Mouse (Mus musculus) induced T-regulatory cell, adult 2 months (primary cell): ENCODE data around the gene Kdm5b.

ENCODE experiments used
- DNase-seq: peaks from one replicate; pipeline ENCODE4 v3.0.0-alpha.2; 2012; ENCODE audit warnings: low read depth

Kdm5b gene

DNA sequence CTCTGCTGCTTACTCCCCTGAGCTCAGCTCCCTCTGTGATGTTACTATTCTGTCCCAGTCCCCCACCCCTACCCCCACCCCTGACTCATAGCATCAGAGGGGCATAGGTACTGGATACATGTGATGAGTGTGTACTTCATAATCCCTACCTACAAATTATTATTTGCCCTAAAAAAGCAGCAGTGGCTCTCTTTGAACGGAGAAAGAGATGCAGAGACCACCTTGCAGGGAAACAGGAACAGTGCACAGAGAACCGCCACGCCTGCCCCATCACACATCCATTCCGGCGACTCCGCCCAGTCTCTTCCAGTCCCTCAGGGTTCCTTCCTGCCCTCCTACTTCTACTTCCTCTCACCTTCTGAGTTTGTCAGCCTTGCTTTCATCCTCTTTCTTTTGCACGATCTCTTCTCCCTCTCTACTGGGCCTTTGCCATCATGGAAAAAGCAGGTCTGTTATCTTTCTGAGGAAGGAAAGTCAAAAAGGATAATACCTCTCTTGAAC, 10.3 kb upstream of the Kdm5b start, which contains the start of gene Mgat4e:
Mgat4e (minus strand) TSS at position 51 of the 501 bp plus-strand sequence.
- no peak for DNase-seq

DNA sequence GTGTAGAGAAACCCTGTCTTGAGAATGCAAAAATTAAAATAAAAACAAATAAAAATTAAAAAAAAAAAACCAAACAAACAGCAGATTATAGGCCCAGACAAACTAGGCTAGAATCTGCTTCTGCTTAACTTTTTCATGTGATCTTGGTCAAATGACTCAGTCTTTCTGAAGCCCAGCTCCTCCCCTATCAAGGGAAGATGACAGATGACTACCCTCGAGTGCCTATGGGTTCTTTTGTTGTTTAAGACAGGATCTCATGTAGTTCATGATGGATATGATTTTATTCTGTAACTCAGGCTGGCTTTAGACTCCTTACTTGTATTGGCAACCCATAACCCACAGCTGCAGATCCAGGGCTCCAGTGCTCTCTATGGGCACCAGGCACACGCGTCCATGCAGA, 8.1 kb upstream of the Kdm5b start:
- DNase-seq, result no peak

DNA sequence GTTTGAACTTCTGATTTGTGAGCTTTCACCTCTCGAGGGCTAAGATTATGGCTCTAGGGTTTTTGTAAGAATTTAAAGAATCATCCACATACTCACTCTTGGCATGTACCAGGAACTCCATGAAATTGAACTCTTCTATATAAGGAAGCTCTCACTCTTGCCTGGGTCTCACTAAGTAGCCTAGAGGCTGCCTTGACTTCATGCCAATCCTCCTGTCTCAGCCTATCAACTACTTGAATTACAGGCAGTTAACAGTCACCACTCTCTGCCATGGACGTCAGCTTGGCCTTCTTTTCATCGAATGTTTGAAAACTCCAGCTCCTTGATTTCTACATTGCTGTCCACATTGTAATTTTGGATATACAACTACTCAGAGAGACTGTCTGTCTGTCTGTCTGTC, 7.6 kb upstream of the Kdm5b start:
- no peak for DNase-seq

DNA sequence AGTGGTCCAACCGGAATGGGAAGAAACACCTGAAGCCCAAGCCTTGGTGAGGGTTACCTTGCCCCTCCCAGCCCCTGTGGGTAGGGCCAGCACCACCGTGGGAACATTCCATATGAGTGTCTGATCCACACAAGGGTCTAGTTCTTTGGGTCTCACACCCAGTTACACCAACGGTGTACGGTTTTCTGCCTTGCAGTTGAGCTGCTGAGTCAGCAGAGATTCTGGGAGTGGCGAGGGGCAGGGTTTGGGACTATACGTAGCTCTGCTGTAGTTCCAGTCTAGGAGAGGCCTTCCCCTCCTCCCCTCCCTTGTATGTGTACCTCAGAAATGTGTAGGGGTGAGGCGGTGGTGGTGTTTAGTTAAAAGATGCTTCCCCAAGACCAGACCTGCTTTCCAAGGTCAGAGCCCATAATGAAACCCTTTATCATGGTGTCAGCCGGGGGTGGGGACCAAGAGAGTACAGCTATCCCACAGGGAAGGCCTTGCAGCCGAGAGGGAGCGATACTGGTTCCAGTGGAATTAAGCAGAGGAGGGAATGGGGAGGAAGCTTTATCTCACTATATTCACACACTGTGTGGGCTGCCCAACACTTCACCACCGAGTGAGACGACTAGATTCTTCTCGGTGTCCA, 4.6 kb upstream of the Kdm5b start:
- DNase-seq, result peak; percentile 18

DNA sequence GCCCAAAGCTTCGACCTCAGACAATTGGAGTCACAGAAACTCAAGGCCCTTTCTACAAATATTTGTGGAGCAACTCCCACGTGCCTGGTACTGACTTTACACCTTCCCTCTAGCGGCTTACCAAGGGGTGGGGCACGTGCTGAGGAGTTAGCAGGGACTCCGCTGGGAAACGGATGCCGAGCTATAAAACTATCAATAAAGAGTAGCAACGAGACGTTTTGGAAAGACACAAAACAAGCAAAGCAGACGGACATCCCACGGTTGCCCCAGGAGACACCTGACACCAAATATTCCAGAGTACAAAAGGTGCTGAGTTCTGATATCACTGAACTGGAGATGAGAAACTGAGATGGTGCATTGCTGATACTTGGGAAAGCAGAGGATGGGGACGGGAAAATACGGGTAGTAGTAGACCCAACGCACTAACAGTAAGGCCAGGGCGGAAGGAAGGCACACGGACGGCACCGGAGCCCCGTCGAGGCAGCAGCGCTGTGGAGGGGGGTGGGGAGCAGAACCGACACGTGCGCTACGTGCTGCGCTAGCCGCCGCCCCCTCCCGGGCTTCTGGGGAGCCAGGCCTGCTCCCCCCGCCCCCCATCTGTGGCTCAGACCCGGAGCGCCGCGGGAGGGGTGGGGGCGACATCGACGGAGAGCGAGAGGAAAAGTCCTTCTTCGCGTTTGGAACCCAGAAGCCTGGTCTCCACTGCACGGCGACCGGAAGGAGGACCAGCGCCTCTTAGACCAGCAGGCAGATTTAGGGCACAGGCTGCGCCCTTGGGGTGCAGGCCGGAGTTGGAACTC, 3.9 kb upstream of the Kdm5b start:
- peak; percentile 74 for DNase-seq

DNA sequence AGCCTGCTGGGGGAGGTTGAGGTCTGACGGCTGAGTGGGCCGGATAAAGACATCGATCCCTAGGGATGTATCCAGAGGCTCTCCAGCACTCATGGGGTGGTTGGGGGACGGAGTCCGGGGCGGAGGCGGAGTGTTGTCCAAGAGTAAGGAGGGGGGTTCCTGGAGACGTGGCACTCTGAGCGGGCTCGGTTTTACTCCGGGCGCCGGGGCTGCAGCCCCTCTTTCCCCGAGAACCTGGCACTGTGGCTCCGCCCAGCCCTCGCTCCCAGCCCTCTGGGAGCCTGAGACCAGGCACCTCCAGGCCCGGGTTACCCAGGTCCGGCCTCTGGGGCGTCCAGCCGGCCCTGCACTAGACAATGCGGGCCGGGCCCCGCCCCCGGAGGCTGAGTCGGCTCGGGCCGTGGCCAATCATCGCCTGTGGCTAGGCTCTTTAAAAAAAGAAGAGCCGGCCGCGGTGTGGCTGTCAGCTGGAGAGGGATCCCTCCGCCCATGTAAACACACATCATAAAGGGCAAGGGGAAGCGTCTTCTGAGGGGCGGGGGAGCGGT, 3.2 kb upstream of the Kdm5b start:
- DNase-seq, result peak; percentile 93

DNA sequence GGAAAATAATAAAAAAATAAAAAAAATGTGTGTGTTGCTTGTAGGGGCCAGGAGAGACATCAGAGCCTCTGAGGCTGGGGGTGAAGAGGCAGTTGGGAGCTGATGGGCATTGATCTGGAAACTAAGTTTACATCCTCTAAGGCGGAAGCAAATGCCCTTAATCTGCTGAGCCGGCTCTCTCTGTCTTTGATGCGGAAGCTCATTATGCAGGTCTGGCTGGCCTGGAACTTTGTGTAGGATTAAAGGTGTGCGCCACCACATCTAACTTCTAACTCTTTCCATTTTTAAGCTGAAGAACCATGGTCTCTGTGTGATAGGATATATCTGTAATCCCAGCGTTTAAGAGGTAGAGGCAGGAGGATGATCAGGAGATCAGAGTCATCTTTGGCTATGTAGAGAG, 1.5 kb upstream of the Kdm5b start:
- DNase-seq, result no peak

DNA sequence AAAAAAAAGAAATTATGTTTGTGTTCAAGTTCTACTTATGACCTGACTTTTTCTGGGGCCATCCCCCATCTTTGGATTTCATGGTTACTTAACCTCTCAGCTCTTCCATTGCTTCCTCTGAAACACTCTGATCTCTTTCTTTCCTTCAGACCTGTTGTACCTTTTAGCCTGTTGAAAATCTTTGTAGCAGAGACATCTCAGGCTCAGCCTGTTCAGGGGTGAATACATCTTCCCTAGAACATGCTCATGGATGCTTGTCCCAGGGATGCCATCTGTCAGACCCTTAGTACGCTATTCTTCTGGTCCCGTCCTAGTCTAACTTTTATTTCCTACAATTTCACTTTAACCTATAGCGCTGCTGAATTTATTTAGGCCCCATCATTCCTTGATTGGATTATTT, 745 bp upstream of the Kdm5b start:
- DNase-seq, result peak; percentile 19

DNA sequence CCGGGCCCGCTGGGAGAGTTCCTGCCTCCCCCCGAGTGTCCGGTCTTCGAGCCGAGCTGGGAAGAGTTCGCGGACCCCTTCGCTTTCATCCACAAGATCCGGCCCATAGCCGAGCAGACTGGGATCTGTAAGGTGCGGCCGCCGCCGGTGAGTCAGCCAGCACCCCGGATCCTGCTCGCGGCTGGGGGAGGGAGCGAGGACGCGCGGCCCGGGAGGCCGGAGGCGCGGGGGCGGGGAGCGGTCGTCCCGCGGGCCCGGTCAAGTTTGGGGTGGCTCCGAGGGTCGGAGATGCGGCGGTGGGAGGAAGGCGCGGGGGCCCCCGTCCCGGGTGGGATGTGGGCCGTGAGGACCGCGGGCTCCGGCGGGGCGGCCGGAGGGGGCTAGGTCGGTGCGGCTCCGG, 425 bp downstream of the Kdm5b start:
- peak; percentile 65 for DNase-seq

DNA sequence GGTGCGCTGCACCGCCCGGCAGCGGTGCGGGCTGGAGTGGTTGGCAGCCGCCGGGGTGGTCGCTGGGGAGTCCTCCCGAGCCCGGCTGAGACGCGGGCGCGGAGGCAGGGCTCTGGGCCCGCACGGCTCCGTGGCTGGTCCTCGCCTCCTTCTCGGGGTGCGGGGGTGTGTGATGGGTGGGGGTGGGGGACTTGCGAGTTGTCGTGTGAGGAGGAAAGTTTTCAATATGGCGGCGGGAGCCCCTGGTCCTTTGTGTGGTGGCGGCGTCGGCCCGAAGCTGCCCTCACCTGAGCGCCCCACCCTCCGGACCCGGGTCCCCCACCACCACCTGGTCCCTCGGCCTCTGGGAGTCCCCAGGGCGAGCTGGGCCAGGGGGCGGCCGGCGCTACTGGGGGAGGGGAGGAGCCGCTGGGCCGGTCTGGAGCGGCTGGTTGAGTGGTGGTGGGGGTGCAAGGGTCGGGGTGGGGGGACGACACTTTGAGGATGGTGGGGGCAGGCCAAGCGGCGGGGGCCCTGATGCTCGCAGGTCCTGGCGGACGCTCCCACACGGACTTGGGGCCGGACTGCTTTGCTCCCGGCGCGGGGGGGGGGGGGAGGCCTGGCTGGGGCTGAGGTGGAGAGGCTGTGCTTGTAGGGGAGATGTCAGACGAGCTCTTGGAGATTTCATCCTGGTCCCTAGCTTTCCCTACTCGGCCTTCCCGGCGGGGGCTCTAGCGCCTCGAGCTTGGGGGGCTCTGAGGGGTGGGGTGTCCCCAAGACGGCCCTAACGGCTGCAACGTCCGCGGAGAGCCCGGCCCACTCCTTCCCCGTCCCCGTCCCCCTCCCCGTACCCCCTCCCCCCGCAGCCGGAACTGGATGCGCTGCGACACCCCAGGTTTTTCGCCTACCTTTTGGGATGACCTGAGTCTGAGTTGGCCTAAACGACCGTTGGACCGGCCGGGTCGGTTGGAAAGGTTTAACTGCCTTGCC, 1.1 kb downstream of the Kdm5b start:
- peak; percentile 58 for DNase-seq

DNA sequence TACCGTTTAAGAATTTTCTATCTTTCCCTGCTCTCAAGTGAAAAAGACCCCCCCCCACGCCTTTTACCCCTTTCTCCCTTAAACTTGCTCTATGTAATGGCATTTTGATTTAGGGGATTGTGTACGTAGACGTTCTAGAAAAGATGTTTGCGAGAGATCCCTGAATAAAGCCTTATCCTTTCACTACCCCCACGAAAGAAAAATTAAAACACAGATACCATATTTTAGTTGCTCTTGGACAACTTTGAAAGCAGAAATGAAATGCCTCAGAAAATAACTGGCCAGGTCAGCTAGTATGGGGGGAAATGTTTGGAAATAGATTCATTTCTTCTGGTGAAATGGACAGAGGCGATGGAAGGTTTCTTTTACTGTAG, 1.8 kb downstream of the Kdm5b start:
- DNase-seq, result peak; percentile 14

DNA sequence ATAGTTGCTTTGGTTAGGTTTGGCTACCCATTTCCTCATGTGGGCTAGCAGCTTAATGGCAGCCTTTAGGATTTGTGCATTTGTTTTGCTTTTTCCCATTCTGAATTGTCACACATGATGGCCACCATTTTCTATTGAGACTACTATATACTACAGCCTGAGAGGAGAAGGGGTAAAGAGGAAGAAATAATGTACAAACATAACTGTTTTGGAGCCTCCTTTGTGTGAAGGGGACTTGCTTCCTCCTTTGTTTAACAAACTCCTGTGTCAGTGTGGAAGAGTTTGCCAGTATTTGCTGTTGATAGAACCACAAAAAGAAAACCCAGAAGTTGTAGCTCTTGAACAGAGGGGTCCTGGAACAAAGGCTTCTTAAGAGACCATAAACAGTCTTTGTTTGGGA, 2.5 kb downstream of the Kdm5b start:
- no peak for DNase-seq

DNA sequence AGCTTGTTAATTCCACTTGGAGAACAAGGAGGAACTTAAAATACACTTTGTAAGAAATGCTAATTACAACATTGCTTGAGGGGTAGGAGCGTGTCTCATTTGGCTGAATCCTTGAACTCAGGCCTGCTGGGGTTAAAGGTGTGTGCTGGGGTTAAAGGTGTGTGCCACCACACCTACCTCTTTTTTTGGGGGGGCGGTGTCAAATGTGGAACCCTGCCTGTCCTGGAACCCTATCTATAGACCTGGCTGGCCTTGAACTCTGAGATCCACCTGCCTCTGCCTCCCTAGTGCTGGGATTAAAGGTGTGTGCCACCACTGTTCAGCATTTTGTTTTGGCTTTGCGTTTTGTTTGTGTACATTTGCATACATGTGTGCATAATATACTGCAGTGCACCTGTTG, 3.8 kb downstream of the Kdm5b start:
- no peak for DNase-seq

DNA sequence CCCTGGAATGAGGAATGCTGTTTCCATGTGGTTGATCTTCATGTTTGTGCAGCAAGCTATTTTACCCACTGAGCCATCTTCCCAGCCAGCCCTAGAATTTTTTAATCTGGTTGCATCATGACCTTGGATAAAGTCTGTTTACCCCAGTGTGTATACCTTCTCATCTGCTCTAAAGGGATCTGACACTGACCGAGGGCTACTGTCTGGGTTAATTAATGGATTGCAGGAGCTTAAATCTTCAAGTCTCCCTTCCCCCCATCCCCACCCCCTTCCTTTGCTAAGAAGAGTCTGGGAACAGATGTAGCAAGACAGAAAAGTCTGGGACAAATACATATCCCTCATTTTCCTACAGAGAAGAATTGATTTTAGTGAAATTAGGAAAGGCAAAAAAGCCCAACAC, 7.5 kb downstream of the Kdm5b start:
- DNase-seq, result no peak

DNA sequence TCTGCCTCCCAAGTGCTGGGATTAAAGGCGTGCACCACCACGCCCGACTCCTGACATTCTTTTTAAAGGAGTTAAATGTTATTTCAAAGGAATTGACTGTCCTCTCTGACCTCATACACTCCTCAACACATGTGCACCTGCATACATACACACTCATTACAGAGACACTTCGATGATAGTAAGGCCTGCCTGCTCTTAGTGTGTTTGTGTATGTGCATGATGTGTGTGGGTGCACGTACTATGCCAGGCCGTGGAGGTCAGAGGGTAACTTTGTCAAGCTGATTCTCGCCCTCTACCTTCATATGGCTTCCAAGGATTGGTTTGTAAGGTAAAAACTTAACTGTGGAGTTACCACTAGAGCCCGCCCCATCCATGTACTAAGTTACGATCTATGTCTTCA, 10.2 kb downstream of the Kdm5b start:
- DNase-seq, result no peak

DNA sequence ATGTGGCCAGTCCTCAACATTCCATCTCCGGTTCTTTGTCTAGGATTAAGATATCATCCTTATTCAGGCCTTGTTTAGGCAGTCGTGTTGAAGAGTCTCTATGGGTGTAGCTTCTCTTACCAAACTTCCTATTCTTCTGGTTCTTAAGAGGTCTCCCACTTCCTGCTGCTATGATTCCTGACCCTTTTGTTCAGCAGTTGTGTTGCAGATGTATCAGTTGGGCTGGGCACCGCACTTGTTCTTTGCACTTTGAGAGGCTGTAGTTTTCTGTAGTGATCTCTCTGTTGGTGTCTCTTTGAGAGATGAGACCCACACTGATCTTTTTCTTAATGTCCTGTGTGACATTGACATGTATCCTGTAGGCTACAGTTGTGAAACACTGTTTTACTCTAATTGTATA, 10.7 kb downstream of the Kdm5b start:
- no peak for DNase-seq

DNA sequence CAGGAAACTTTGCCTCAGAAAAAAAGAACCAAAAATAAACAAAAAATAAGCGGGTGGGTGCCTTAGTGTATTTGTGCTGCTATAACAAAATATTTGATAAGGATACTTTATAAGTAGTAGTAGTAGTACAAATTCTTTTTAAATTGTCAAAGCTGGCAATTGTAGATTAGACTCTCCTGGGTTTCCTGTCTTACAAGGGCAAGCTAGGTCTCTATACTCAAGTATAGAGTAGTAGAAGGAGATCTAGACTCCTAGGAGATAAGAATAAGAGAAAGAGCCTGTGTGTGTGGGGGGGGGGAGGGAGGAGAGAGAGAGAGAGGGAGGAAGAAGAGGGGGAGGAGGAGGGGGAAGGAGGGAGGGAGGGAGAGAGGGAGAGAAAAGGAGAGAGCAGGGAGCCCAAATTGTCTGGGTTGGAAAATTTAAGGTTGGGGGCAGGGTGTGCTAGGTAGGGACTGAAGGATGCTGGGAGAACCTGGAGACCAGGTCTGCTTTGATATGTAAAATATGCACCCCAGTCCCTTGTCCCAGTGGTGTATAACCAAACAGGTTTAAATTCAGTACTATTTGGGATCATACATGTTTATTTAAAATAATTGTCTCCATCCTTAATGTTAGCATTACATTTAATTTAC, 13.4 kb downstream of the Kdm5b start:
- no peak for DNase-seq

DNA sequence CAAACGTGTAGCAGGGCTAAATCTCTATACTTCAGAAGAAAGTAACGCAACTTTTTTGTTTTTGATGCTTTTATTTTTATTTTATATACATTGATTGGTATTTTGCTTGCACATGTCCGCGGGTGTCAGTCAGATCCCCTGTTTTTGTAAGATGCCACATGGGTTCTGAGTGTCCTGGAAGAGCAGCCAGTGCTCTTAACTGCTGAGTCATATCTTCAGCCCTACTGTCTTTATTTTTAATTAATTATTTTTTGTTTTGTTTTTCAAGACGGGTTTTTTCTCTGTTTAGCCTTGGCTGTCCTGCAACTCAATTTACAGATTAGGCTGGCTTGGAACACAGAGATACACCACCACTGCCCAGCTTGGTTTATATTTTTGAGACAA, 14.0 kb downstream of the Kdm5b start:
- DNase-seq, result no peak

DNA sequence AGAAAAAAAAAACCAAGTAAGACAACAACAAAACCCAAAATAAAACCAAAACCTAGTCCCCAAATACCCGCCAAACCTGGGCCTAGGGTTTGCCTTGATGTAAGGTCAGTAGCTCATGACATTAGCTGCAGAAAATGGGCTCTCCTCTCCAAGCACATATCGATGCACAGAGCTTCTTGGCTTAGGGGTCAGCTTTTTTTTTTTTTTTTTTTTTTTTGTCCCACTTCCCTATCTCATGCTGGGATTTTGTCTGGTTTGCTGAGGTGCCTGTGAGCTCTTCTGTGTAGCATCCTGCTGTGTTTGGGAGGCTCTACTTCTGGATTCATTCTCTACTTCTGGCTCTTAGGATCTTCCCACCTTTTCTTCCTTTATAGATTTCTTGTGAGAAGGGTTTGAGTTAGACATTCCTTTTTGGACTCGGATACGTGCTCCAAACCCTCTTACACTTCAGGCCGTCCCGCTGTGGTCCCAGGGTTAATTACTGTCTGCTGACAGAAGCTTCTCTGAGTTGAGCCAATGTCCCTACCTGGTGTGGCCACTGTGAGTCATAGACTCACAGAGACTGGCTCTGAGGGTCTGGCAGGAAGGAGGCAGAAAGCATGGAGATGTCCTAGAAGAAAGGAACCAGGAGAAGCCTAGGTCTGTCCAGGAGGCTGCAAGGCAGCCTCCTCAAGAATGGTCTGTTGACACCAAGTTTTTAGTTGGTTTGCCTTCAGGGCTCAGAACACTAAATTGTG, 17.6 kb downstream of the Kdm5b start:
- DNase-seq, result no peak

DNA sequence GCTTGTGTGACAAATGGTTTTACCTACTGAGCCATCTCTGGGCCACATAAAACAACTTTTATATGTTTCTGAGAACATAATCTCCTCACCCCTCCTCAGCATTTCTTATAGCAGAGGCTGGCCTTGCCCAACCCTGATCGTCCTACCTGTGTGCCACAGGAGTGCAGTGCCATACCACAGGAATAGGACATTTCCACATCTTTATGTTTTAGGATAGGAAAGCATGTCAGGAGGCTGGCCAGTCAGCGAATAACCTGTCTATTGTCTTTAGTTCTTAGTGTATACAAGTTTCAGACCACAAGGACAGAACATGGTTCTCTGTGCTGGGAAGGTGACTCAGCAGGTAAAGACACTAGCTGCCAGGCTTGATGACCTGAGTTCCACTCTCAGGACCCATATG, 20.8 kb downstream of the Kdm5b start:
- DNase-seq, result no peak

DNA sequence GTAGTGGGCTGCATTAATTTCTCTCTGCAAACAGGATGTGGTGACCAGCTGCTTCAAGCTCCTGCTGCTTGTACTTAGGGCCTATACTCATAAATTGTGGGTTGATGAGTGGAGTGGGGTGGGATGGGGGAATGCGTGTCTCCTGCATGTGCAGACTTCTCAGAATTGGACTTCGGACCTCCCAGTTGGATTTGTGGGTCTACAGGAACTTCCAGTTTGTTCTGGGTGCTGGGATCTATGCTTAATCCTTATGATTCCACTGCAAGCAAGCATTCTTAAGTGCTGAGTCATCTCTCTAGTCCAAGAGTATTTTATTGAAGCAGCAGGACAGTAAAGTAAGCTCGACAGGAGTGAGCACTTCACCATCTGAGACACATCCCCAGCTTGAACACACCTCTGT, 23.6 kb downstream of the Kdm5b start:
- no peak for DNase-seq
